Comparison of ENCODE assay signal across 26 mouse cellular contexts in the genomic region with DNA sequence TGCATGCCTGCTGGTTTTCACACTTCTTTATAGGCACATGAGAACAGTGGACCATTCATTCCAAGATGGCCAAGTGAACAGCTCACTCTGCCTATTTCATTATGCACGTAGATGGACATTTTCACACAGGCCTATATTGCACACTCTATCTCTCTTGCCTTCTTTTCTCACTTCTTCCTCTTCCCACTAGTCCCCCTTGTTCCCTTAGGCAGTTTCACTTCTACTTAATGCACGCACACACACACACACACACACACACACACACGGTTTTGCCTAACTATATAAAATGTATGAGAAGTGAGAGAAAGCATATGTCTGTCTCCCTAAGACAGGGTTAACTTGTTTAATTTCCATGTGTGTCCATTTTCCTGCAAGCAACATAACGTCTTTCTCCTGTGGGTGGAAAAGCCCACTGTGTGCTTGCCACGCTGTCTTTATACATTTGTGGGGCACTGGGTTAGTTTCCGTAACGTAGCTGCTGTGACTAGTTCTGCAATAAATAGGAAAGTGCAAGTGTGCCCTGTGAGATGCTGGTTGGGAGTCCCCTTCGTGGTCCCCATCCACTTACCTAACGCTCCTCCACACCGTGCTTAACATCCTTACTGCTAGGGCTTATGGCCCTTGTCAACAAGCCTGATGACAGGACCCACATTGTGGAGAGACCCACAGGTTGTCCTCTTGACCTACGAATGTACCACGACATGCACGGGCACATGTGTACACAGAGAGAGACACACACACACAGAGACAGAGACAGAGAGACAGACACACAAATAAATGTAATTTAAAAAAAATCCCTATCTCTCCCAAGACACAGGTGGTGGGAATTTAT.
DNase-seq lines count a peak whose midpoint lies in the region; ATAC-seq and TF ChIP-seq lines count a peak whose summit lies in the region.
"Had no signal": no experiment of that assay in that cellular context is flagged by ENCODE, and none has a peak within 500 bp of the region (broad histone marks: within the 10 kb centered on the region; RNA-seq: fewer than 3 reads in every experiment).

No protein-coding gene starts in this region.

- H3K9ac ChIP-seq in heart, embryonic 15.5 days, result no peak overlapping the region
- H3K9ac ChIP-seq in lung, postnatal 0 days (replicated peaks; ENCODE audit: low read depth), result no peak overlapping the region
- H3K9ac ChIP-seq in hindbrain, embryonic 13.5 days, result no peak overlapping the region
- H3K9ac ChIP-seq: heart, embryonic 12.5 days; intestine, embryonic 15.5 days; limb, embryonic 15.5 days; liver, embryonic 14.5 days; lung, embryonic 14.5 days had no signal

- TF ChIP-seq EP300 in lung, postnatal 0 days (IDR thresholded peaks at IDR 0.05), result no peak

- no peak overlapping the region for H3K4me3 ChIP-seq in heart, embryonic 15.5 days
- no peak overlapping the region for H3K4me3 ChIP-seq in lung, postnatal 0 days (ENCODE audit: low read depth, low read length)
- H3K4me3 ChIP-seq in hindbrain, embryonic 13.5 days, result no peak overlapping the region
- H3K4me3 ChIP-seq: erythroblast, embryonic 14.5 days; heart, embryonic 12.5 days; intestine, embryonic 15.5 days; limb, embryonic 10.5 days; limb, embryonic 15.5 days had no signal

- no peaks in the 10 kb centered on the region for H3K9me3 ChIP-seq in heart, embryonic 15.5 days (replicated peaks)
- no peaks in the 10 kb centered on the region for H3K9me3 ChIP-seq in lung, postnatal 0 days (ENCODE audit: low read length)
- no peaks in the 10 kb centered on the region for H3K9me3 ChIP-seq in hindbrain, embryonic 13.5 days
- H3K9me3 ChIP-seq: heart, embryonic 12.5 days; intestine, embryonic 15.5 days; limb, embryonic 10.5 days; limb, embryonic 15.5 days had no signal

- H3K4me2 ChIP-seq in heart, embryonic 15.5 days, result no peak overlapping the region
- no peak overlapping the region for H3K4me2 ChIP-seq in lung, postnatal 0 days (replicated peaks; ENCODE audit: low read depth, low read length)
- no peak overlapping the region for H3K4me2 ChIP-seq in hindbrain, embryonic 13.5 days
- H3K4me2 ChIP-seq: heart, embryonic 12.5 days; intestine, embryonic 15.5 days; limb, embryonic 15.5 days; lung, embryonic 14.5 days had no signal

- ATAC-seq in heart, embryonic 15.5 days (replicated peaks; ENCODE audit: insufficient number of reproducible peaks, insufficient read depth, low FRiP score, low read depth), result peak; percentile 62; the same call in 1 of the 2 replicates
- no peak for ATAC-seq in lung, postnatal 0 days
- ATAC-seq in common myeloid progenitor, adult 5-6 weeks (replicated peaks; ENCODE audit: low read depth, poor library complexity, severe bottlenecking), result peak; percentile 83
- no peak for ATAC-seq in hindbrain, embryonic 13.5 days (ENCODE audit: low FRiP score)
- ATAC-seq: CD4-positive, CD25-positive, alpha-beta regulatory T cell, adult 4 months; forebrain, embryonic 16.5 days; hindbrain, embryonic 16.5 days; intestine, embryonic 15.5 days had no signal

- 56% methylated on average over 13 of the region's 13 CpGs for WGBS in heart, embryonic 15.5 days
- WGBS in lung, postnatal 0 days, result 77% methylated on average over 13 of the region's 13 CpGs
- 92% methylated on average over 13 of the region's 13 CpGs for WGBS in hindbrain, embryonic 13.5 days

- no peak for TF ChIP-seq CTCF in lung, postnatal 0 days (IDR thresholded peaks at IDR 0.05)

- H3K27ac ChIP-seq in heart, embryonic 15.5 days, result no peak overlapping the region
- H3K27ac ChIP-seq in lung, postnatal 0 days (ENCODE audit: low read length), result no peak overlapping the region
- H3K27ac ChIP-seq in hindbrain, embryonic 13.5 days, result no peak overlapping the region
- H3K27ac ChIP-seq: intestine, embryonic 15.5 days; kidney, postnatal 0 days; limb, embryonic 10.5 days; limb, embryonic 15.5 days; liver, embryonic 14.5 days had no signal

- no peak for DNase-seq in heart, postnatal 4 days
- peak; percentile 7 for DNase-seq in lung, postnatal 0 days (ENCODE audit: low spot score)
- no peak for DNase-seq in lung, postnatal 10 days
- peak; percentile 22 for DNase-seq in splenic B cell, adult 2 months (ENCODE audit: low read depth, low spot score)
- DNase-seq: adrenal gland, postnatal 25 days; cerebellum, adult 18-20 months; cerebellum, postnatal 10 days; kidney, adult 8-10 months; kidney, postnatal 4 days; layer of hippocampus, postnatal 36 days; lung, embryonic 14.5 days; lung, postnatal 36 days; midbrain, embryonic 14.5 days had no signal

- H3K4me1 ChIP-seq in heart, embryonic 15.5 days (replicated peaks), result 0 out of 2 replicates have a peak, but pooled peaks cover 3% of the 10 kb centered on the region
- H3K4me1 ChIP-seq in lung, postnatal 0 days (ENCODE audit: insufficient read depth, low read depth, low read length), result no peaks in the 10 kb centered on the region
- H3K4me1 ChIP-seq in hindbrain, embryonic 13.5 days (replicated peaks), result no peaks in the 10 kb centered on the region
- H3K4me1 ChIP-seq: intestine, embryonic 15.5 days; limb, embryonic 10.5 days; limb, embryonic 15.5 days had no signal

- no peaks in the 10 kb centered on the region for H3K27me3 ChIP-seq in heart, embryonic 15.5 days
- H3K27me3 ChIP-seq in lung, postnatal 0 days (replicated peaks; ENCODE audit: insufficient read depth, low read length), result no peaks in the 10 kb centered on the region
- no peaks in the 10 kb centered on the region for H3K27me3 ChIP-seq in splenic B cell, adult 2 months (ENCODE audit: control insufficient read depth, insufficient read depth, low read length, poor library complexity, severe bottlenecking)
- H3K27me3 ChIP-seq in hindbrain, embryonic 13.5 days, result no peaks in the 10 kb centered on the region
- H3K27me3 ChIP-seq: heart, embryonic 12.5 days; intestine, embryonic 15.5 days; limb, embryonic 15.5 days had no signal

- no peaks in the 10 kb centered on the region for H3K36me3 ChIP-seq in heart, embryonic 15.5 days
- no peaks in the 10 kb centered on the region for H3K36me3 ChIP-seq in lung, postnatal 0 days (ENCODE audit: insufficient read depth, low read length)
- H3K36me3 ChIP-seq in splenic B cell, adult 2 months (ENCODE audit: control insufficient read depth, insufficient read depth, low read length, poor library complexity, severe bottlenecking), result no peaks in the 10 kb centered on the region
- H3K36me3 ChIP-seq in hindbrain, embryonic 13.5 days, result no peaks in the 10 kb centered on the region
- H3K36me3 ChIP-seq: intestine, embryonic 15.5 days; limb, embryonic 15.5 days had no signal

Comparison
In these comparisons a context has a peak if more than half of its experiments do, and no peak if none do; other contexts are left out.
1. DNase-seq: peak in lung, postnatal 0 days (single experiment) and splenic B cell, adult 2 months (single experiment); none in heart, postnatal 4 days (single experiment) and lung, postnatal 10 days (single experiment).
2. ATAC-seq: peak in heart, embryonic 15.5 days (single experiment) and common myeloid progenitor, adult 5-6 weeks (single experiment); none in lung, postnatal 0 days (single experiment) and hindbrain, embryonic 13.5 days (single experiment).